Mouse (Mus musculus): ENCODE measurements around the gene Amn. TPM values are rescaled to one million over a fixed set of nuclear protein-coding genes. Genes with fewer than 3 reads are reported as not detected.

The Amn gene
- polyA plus RNA-seq, 1 experiment from 2014 or later = 50.2 TPM

GRCm38 (mm10) chr12:111303702-111304337 is 32.9 kb downstream of the Amn start:
- Histone ChIP-seq H3K36me3 (peaks cover 92% of the 10 kb centered on the region), H3K27me3 (replicated peaks) (no peaks in the 10 kb centered on the region), H3K4me1 (no peaks in the 10 kb centered on the region), H3K9ac (replicated peaks) (no peak overlapping the region), H3K27ac (replicated peaks) (no peak overlapping the region), H3K9me3 (replicated peaks) (no peaks in the 10 kb centered on the region), H3K4me3 (replicated peaks) (no peak overlapping the region), H3K4me2 (no peak overlapping the region)
- 89% methylated on average over 8 of the region's 8 CpGs for WGBS
- no peak for ATAC-seq (ENCODE audit: low FRiP score)

- no peak for ATAC-seq (ENCODE audit: low FRiP score)
- Histone ChIP-seq H3K4me2 (no peak overlapping the region), H3K9me3 (replicated peaks) (no peaks in the 10 kb centered on the region), H3K36me3 (peaks cover 97% of the 10 kb centered on the region), H3K4me1 (no peaks in the 10 kb centered on the region), H3K27me3 (replicated peaks) (no peaks in the 10 kb centered on the region), H3K4me3 (replicated peaks) (no peak overlapping the region), H3K27ac (replicated peaks) (no peak overlapping the region), H3K9ac (replicated peaks) (no peak overlapping the region)
- WGBS = 87% methylated on average over 8 of the region's 8 CpGs
These were observed 35.9 kb downstream of the Amn start for GRCm38 (mm10) chr12:111306821-111307220.

GRCm38 (mm10) chr12:111309256-111309655 is 38.4 kb downstream of the Amn start:
- H3K36me3 ChIP-seq = peaks cover 95% of the 10 kb centered on the region
- H3K27me3 ChIP-seq (replicated peaks) = no peaks in the 10 kb centered on the region
- no peak overlapping the region for H3K4me3 ChIP-seq (replicated peaks)
- H3K4me2 ChIP-seq = no peak overlapping the region
- ATAC-seq (ENCODE audit: low FRiP score) = no peak
- WGBS = 74% methylated on average over 12 of the region's 12 CpGs
- no peaks in the 10 kb centered on the region for H3K4me1 ChIP-seq
- no peak overlapping the region for H3K9ac ChIP-seq (replicated peaks)
- H3K9me3 ChIP-seq (replicated peaks) = no peaks in the 10 kb centered on the region
- no peak overlapping the region for H3K27ac ChIP-seq (replicated peaks)

GRCm38 (mm10) chr12:111309931-111310330 is 39.0 kb downstream of the Amn start:
- ATAC-seq (ENCODE audit: low FRiP score) = no peak
- H3K4me3 ChIP-seq (replicated peaks) = no peak overlapping the region
- peaks cover 95% of the 10 kb centered on the region for H3K36me3 ChIP-seq
- no peaks in the 10 kb centered on the region for H3K27me3 ChIP-seq (replicated peaks)
- H3K4me1 ChIP-seq = no peaks in the 10 kb centered on the region
- no peak overlapping the region for H3K27ac ChIP-seq (replicated peaks)
- H3K9me3 ChIP-seq (replicated peaks) = no peaks in the 10 kb centered on the region
- no peak overlapping the region for H3K4me2 ChIP-seq
- 92% methylated on average over 14 of the region's 14 CpGs for WGBS
- no peak overlapping the region for H3K9ac ChIP-seq (replicated peaks)

GRCm38 (mm10) chr12:111311775-111312174 is 40.9 kb downstream of the Amn start:
- no peak overlapping the region for H3K9ac ChIP-seq (replicated peaks)
- WGBS = 98% methylated on average over 10 of the region's 10 CpGs

GRCm38 (mm10) chr12:111314273-111314672 is 43.4 kb downstream of the Amn start:
- no peaks in the 10 kb centered on the region for H3K4me1 ChIP-seq
- no peak overlapping the region for H3K4me3 ChIP-seq (replicated peaks)
- H3K27ac ChIP-seq (replicated peaks) = no peak overlapping the region
- no peak overlapping the region for H3K9ac ChIP-seq (replicated peaks)
- no peaks in the 10 kb centered on the region for H3K9me3 ChIP-seq (replicated peaks)
- no peak overlapping the region for H3K4me2 ChIP-seq
- 95% methylated on average over 7 of the region's 7 CpGs for WGBS
- H3K27me3 ChIP-seq (replicated peaks) = no peaks in the 10 kb centered on the region
- peaks cover 98% of the 10 kb centered on the region for H3K36me3 ChIP-seq
- no peak for ATAC-seq (ENCODE audit: low FRiP score)

More at GRCm38 (mm10) chr12:111311775-111312174, 40.9 kb downstream of the Amn start:
- H3K4me1 ChIP-seq = no peaks in the 10 kb centered on the region
- no peak overlapping the region for H3K4me3 ChIP-seq (replicated peaks)
- no peak overlapping the region for H3K4me2 ChIP-seq
- H3K9me3 ChIP-seq (replicated peaks) = no peaks in the 10 kb centered on the region
- H3K36me3 ChIP-seq = peaks cover 95% of the 10 kb centered on the region
- H3K27ac ChIP-seq (replicated peaks) = no peak overlapping the region
- no peaks in the 10 kb centered on the region for H3K27me3 ChIP-seq (replicated peaks)
- ATAC-seq (ENCODE audit: low FRiP score) = no peak

- Histone ChIP-seq H3K27me3 (replicated peaks) (no peaks in the 10 kb centered on the region), H3K27ac (replicated peaks) (no peak overlapping the region), H3K4me2 (no peak overlapping the region), H3K9ac (replicated peaks) (no peak overlapping the region), H3K4me1 (no peaks in the 10 kb centered on the region), H3K4me3 (replicated peaks) (no peak overlapping the region), H3K9me3 (replicated peaks) (no peaks in the 10 kb centered on the region), H3K36me3 (peaks cover 98% of the 10 kb centered on the region)
- ATAC-seq (ENCODE audit: low FRiP score) = no peak
- 87% methylated on average over 9 of the region's 9 CpGs for WGBS
These were observed 46.8 kb downstream of the Amn start for GRCm38 (mm10) chr12:111317694-111318093.

- Histone ChIP-seq H3K27me3 (replicated peaks) (no peaks in the 10 kb centered on the region), H3K4me2 (no peak overlapping the region), H3K9me3 (replicated peaks) (no peaks in the 10 kb centered on the region), H3K9ac (replicated peaks) (no peak overlapping the region), H3K4me1 (no peaks in the 10 kb centered on the region), H3K27ac (replicated peaks) (no peak overlapping the region), H3K36me3 (peaks cover 98% of the 10 kb centered on the region), H3K4me3 (replicated peaks) (no peak overlapping the region)
- ATAC-seq (ENCODE audit: low FRiP score) = no peak
- WGBS = 90% methylated on average over 12 of the region's 12 CpGs
These were observed 49.7 kb downstream of the Amn start for GRCm38 (mm10) chr12:111320549-111320948.

- H3K9me3 ChIP-seq (replicated peaks) = no peaks in the 10 kb centered on the region
- peaks cover 97% of the 10 kb centered on the region for H3K36me3 ChIP-seq
- H3K9ac ChIP-seq (replicated peaks) = no peak overlapping the region
- H3K27me3 ChIP-seq (replicated peaks) = no peaks in the 10 kb centered on the region
- H3K27ac ChIP-seq (replicated peaks) = no peak overlapping the region
- 76% methylated on average over 13 of the region's 13 CpGs for WGBS
- no peak overlapping the region for H3K4me3 ChIP-seq (replicated peaks)
- no peaks in the 10 kb centered on the region for H3K4me1 ChIP-seq
- ATAC-seq (ENCODE audit: low FRiP score) = no peak
- H3K4me2 ChIP-seq = no peak overlapping the region
These were observed 50.9 kb downstream of the Amn start for GRCm38 (mm10) chr12:111321832-111322231.

GRCm38 (mm10) chr12:111323423-111323822 is 52.5 kb downstream of the Amn start:
- H3K4me2 ChIP-seq = no peak overlapping the region
- peaks cover 96% of the 10 kb centered on the region for H3K36me3 ChIP-seq
- H3K9me3 ChIP-seq (replicated peaks) = no peaks in the 10 kb centered on the region
- H3K9ac ChIP-seq (replicated peaks) = no peak overlapping the region
- no peaks in the 10 kb centered on the region for H3K27me3 ChIP-seq (replicated peaks)
- 91% methylated on average over 4 of the region's 4 CpGs for WGBS
- no peaks in the 10 kb centered on the region for H3K4me1 ChIP-seq
- ATAC-seq (ENCODE audit: low FRiP score) = no peak
- H3K27ac ChIP-seq (replicated peaks) = no peak overlapping the region
- no peak overlapping the region for H3K4me3 ChIP-seq (replicated peaks)

- H3K36me3 ChIP-seq = peaks cover 94% of the 10 kb centered on the region
- no peaks in the 10 kb centered on the region for H3K4me1 ChIP-seq
- no peak overlapping the region for H3K4me2 ChIP-seq
- no peak overlapping the region for H3K27ac ChIP-seq (replicated peaks)
- no peaks in the 10 kb centered on the region for H3K27me3 ChIP-seq (replicated peaks)
- 90% methylated on average over 21 of the region's 21 CpGs for WGBS
- ATAC-seq (ENCODE audit: low FRiP score) = no peak
- H3K4me3 ChIP-seq (replicated peaks) = no peak overlapping the region
- no peaks in the 10 kb centered on the region for H3K9me3 ChIP-seq (replicated peaks)
- no peak overlapping the region for H3K9ac ChIP-seq (replicated peaks)
These were observed 53.6 kb downstream of the Amn start for GRCm38 (mm10) chr12:111324536-111324935.

GRCm38 (mm10) chr12:111324949-111325348 is 54.1 kb downstream of the Amn start:
- Histone ChIP-seq H3K4me1 (no peaks in the 10 kb centered on the region), H3K4me2 (no peak overlapping the region), H3K9ac (replicated peaks) (no peak overlapping the region), H3K4me3 (replicated peaks) (no peak overlapping the region), H3K9me3 (replicated peaks) (no peaks in the 10 kb centered on the region), H3K36me3 (peaks cover 90% of the 10 kb centered on the region), H3K27me3 (replicated peaks) (no peaks in the 10 kb centered on the region), H3K27ac (replicated peaks) (no peak overlapping the region)
- WGBS = 97% methylated on average over 12 of the region's 12 CpGs
- no peak for ATAC-seq (ENCODE audit: low FRiP score)
